Mouse (Mus musculus): ENCODE results near the gene Fam213b. TPM values are rescaled to one million over a fixed set of nuclear protein-coding genes. Genes with fewer than 3 reads are reported as not detected.

The Fam213b gene
- polyA plus RNA-seq, 1 experiment from 2014 or later = 62.9 TPM

GRCm38 (mm10) chr4:154937746-154938145 lies 38.8 kb upstream of the Fam213b start:
- Histone ChIP-seq H3K9me3 (replicated peaks; ENCODE audit: control insufficient read depth, low read length) (no peaks in the 10 kb centered on the region), H3K9ac (ENCODE audit: low read length) (no peak overlapping the region), H3K27ac (ENCODE audit: low read length) (no peak overlapping the region), H3K4me2 (ENCODE audit: low read depth, low read length) (no peak overlapping the region), H3K4me1 (ENCODE audit: control insufficient read depth, insufficient read depth, low read length) (no peaks in the 10 kb centered on the region), H3K27me3 (ENCODE audit: control insufficient read depth, insufficient read depth, low read length) (0 out of 2 replicates have a peak, but pooled peaks cover 2% of the 10 kb centered on the region), H3K36me3 (ENCODE audit: control insufficient read depth, insufficient read depth) (no peaks in the 10 kb centered on the region), H3K4me3 (ENCODE audit: low read length) (no peak overlapping the region)
- 71% methylated on average over 1 of the region's 1 CpGs for WGBS
- ATAC-seq (replicated peaks; ENCODE audit: extremely low read depth, insufficient read depth, low FRiP score) = no peak

- Histone ChIP-seq H3K4me2 (ENCODE audit: low read depth, low read length) (no peak overlapping the region), H3K9me3 (replicated peaks; ENCODE audit: control insufficient read depth, low read length) (no peaks in the 10 kb centered on the region), H3K4me3 (ENCODE audit: low read length) (no peak overlapping the region), H3K4me1 (ENCODE audit: control insufficient read depth, insufficient read depth, low read length) (no peaks in the 10 kb centered on the region), H3K27me3 (ENCODE audit: control insufficient read depth, insufficient read depth, low read length) (0 out of 2 replicates have a peak, but pooled peaks cover 2% of the 10 kb centered on the region), H3K9ac (ENCODE audit: low read length) (no peak overlapping the region), H3K27ac (ENCODE audit: low read length) (no peak overlapping the region), H3K36me3 (ENCODE audit: control insufficient read depth, insufficient read depth) (no peaks in the 10 kb centered on the region)
- no peak for ATAC-seq (replicated peaks; ENCODE audit: extremely low read depth, insufficient read depth, low FRiP score)
- WGBS = 58% methylated on average over 8 of the region's 8 CpGs
These were observed 37.8 kb upstream of the Fam213b start for GRCm38 (mm10) chr4:154936542-154937255.

- Histone ChIP-seq H3K9ac (ENCODE audit: low read length) (no peak overlapping the region), H3K4me1 (ENCODE audit: control insufficient read depth, insufficient read depth, low read length) (no peaks in the 10 kb centered on the region), H3K4me3 (ENCODE audit: low read length) (no peak overlapping the region), H3K27ac (ENCODE audit: low read length) (no peak overlapping the region), H3K4me2 (ENCODE audit: low read depth, low read length) (no peak overlapping the region), H3K9me3 (replicated peaks; ENCODE audit: control insufficient read depth, low read length) (no peaks in the 10 kb centered on the region), H3K36me3 (ENCODE audit: control insufficient read depth, insufficient read depth) (no peaks in the 10 kb centered on the region), H3K27me3 (ENCODE audit: control insufficient read depth, insufficient read depth, low read length) (0 out of 2 replicates have a peak, but pooled peaks cover 2% of the 10 kb centered on the region)
- WGBS = 69% methylated on average over 7 of the region's 7 CpGs
- ATAC-seq (replicated peaks; ENCODE audit: extremely low read depth, insufficient read depth, low FRiP score) = no peak
These were observed 36.9 kb upstream of the Fam213b start for GRCm38 (mm10) chr4:154935788-154936187.

GRCm38 (mm10) chr4:154934800-154935199 lies 35.9 kb upstream of the Fam213b start:
- no peak for ATAC-seq (replicated peaks; ENCODE audit: extremely low read depth, insufficient read depth, low FRiP score)
- no peaks in the 10 kb centered on the region for H3K36me3 ChIP-seq (ENCODE audit: control insufficient read depth, insufficient read depth)
- H3K4me3 ChIP-seq (ENCODE audit: low read length) = no peak overlapping the region
- H3K9me3 ChIP-seq (replicated peaks; ENCODE audit: control insufficient read depth, low read length) = no peaks in the 10 kb centered on the region
- H3K4me2 ChIP-seq (ENCODE audit: low read depth, low read length) = no peak overlapping the region
- WGBS = 81% methylated on average over 2 of the region's 2 CpGs
- 0 out of 2 replicates have a peak, but pooled peaks cover 2% of the 10 kb centered on the region for H3K27me3 ChIP-seq (ENCODE audit: control insufficient read depth, insufficient read depth, low read length)
- H3K27ac ChIP-seq (ENCODE audit: low read length) = no peak overlapping the region
- no peaks in the 10 kb centered on the region for H3K4me1 ChIP-seq (ENCODE audit: control insufficient read depth, insufficient read depth, low read length)
- no peak overlapping the region for H3K9ac ChIP-seq (ENCODE audit: low read length)

GRCm38 (mm10) chr4:154933306-154933907 lies 34.5 kb upstream of the Fam213b start:
- Histone ChIP-seq H3K4me1 (ENCODE audit: control insufficient read depth, insufficient read depth, low read length) (peaks cover 2% of the 10 kb centered on the region; the same call in 1 of the 2 replicates), H3K4me3 (ENCODE audit: low read length) (no peak overlapping the region), H3K9ac (ENCODE audit: low read length) (no peak overlapping the region), H3K4me2 (ENCODE audit: low read depth, low read length) (no peak overlapping the region), H3K9me3 (replicated peaks; ENCODE audit: control insufficient read depth, low read length) (no peaks in the 10 kb centered on the region), H3K36me3 (ENCODE audit: control insufficient read depth, insufficient read depth) (no peaks in the 10 kb centered on the region), H3K27ac (ENCODE audit: low read length) (no peak overlapping the region), H3K27me3 (ENCODE audit: control insufficient read depth, insufficient read depth, low read length) (0 out of 2 replicates have a peak, but pooled peaks cover 2% of the 10 kb centered on the region)
- ATAC-seq (replicated peaks; ENCODE audit: extremely low read depth, insufficient read depth, low FRiP score) = no peak
- 41% methylated on average over 13 of the region's 13 CpGs for WGBS

- Histone ChIP-seq H3K36me3 (ENCODE audit: control insufficient read depth, insufficient read depth) (no peaks in the 10 kb centered on the region), H3K9ac (ENCODE audit: low read length) (no peak overlapping the region), H3K4me1 (ENCODE audit: control insufficient read depth, insufficient read depth, low read length) (peaks cover 2% of the 10 kb centered on the region), H3K27me3 (ENCODE audit: control insufficient read depth, insufficient read depth, low read length) (0 out of 2 replicates have a peak, but pooled peaks cover 2% of the 10 kb centered on the region), H3K4me2 (ENCODE audit: low read depth, low read length) (no peak overlapping the region), H3K27ac (ENCODE audit: low read length) (no peak overlapping the region), H3K4me3 (ENCODE audit: low read length) (no peak overlapping the region), H3K9me3 (replicated peaks; ENCODE audit: control insufficient read depth, low read length) (no peaks in the 10 kb centered on the region)
- 75% methylated on average over 12 of the region's 12 CpGs for WGBS
- ATAC-seq (replicated peaks; ENCODE audit: extremely low read depth, insufficient read depth, low FRiP score) = no peak
These were observed 30.2 kb upstream of the Fam213b start for GRCm38 (mm10) chr4:154929088-154929660.

- Histone ChIP-seq H3K27me3 (ENCODE audit: control insufficient read depth, insufficient read depth, low read length) (no peaks in the 10 kb centered on the region), H3K27ac (ENCODE audit: low read length) (peak within 1 kb of the TSS; percentile 52), H3K4me1 (ENCODE audit: control insufficient read depth, insufficient read depth, low read length) (peaks cover 2% of the 10 kb centered on the region), H3K9ac (ENCODE audit: low read length) (peak within 1 kb of the TSS; percentile 49), H3K9me3 (replicated peaks; ENCODE audit: control insufficient read depth, low read length) (no peaks in the 10 kb centered on the region), H3K4me2 (ENCODE audit: low read depth, low read length) (peak within 1 kb of the TSS; percentile 54), H3K4me3 (ENCODE audit: low read length) (peak within 1 kb of the TSS; percentile 27), H3K36me3 (ENCODE audit: control insufficient read depth, insufficient read depth) (no peaks in the 10 kb centered on the region)
- WGBS = 31% methylated on average over 12 of the region's 12 CpGs
- ATAC-seq (replicated peaks; ENCODE audit: extremely low read depth, insufficient read depth, low FRiP score) = no peak
These were observed 29.6 kb upstream of the Fam213b start, which contains the start of gene Tnfrsf14 for GRCm38 (mm10) chr4:154928395-154929087. Tnfrsf14 (minus strand) TSS chr4:154928563.

GRCm38 (mm10) chr4:154927899-154928337 lies 29.0 kb upstream of the Fam213b start:
- Histone ChIP-seq H3K9ac (ENCODE audit: low read length) (peak overlapping the region; percentile 49), H3K36me3 (ENCODE audit: control insufficient read depth, insufficient read depth) (no peaks in the 10 kb centered on the region), H3K4me3 (ENCODE audit: low read length) (peak overlapping the region; percentile 27), H3K4me1 (ENCODE audit: control insufficient read depth, insufficient read depth, low read length) (peaks cover 2% of the 10 kb centered on the region), H3K9me3 (replicated peaks; ENCODE audit: control insufficient read depth, low read length) (no peaks in the 10 kb centered on the region), H3K27me3 (ENCODE audit: control insufficient read depth, insufficient read depth, low read length) (no peaks in the 10 kb centered on the region), H3K4me2 (ENCODE audit: low read depth, low read length) (peak overlapping the region; percentile 54), H3K27ac (ENCODE audit: low read length) (peak overlapping the region; percentile 52)
- 30% methylated on average over 5 of the region's 5 CpGs for WGBS
- ATAC-seq (replicated peaks; ENCODE audit: extremely low read depth, insufficient read depth, low FRiP score) = no peak

Measured in heart, embryonic 16.5 days (tissue).